Mouse (Mus musculus) midbrain, embryonic 11.5 days (tissue): Measurements from ENCODE around the gene Prrc2a. TPM values are rescaled to one million over a fixed set of nuclear protein-coding genes. Genes with fewer than 3 reads are reported as not detected.

Source experiments
- ATAC-seq: fragments of 200-750 bp; cut with Nextera tagmentation; 2 replicates; pipeline ENCODE4 v1.8.0; 2017; ENCODE audit warnings: moderate TSS enrichment, moderate library complexity; ENCODE audit not compliant: low FRiP score
- DNase-seq: peaks from one replicate; pipeline ENCODE4 v3.0.0; 2015; ENCODE audit warnings: low spot score; ENCODE audit errors: missing footprints
- H3K27ac ChIP-seq: fragments of 300-500 bp; sonication (generic); 2 replicates; pipeline ENCODE4 v1.5.1; 2014; ENCODE audit warnings: low read depth, low read length
- H3K27me3 ChIP-seq: fragments of 300-500 bp; sonication (generic); 2 replicates; pipeline ENCODE4 v1.6.1; 2014; ENCODE audit warnings: mild to moderate bottlenecking, low read length, moderate library complexity, mixed read lengths; ENCODE audit not compliant: control insufficient read depth, insufficient read depth
- H3K36me3 ChIP-seq: fragments of 300-500 bp; sonication (generic); 2 replicates; pipeline ENCODE4 v1.6.1; 2014; ENCODE audit warnings: mild to moderate bottlenecking, low read length, moderate library complexity, mixed read lengths; ENCODE audit not compliant: control insufficient read depth, insufficient read depth
- H3K4me1 ChIP-seq: fragments of 300-500 bp; sonication (generic); 2 replicates; pipeline ENCODE4 v1.6.1; 2014; ENCODE audit warnings: low read length; ENCODE audit not compliant: control insufficient read depth, insufficient read depth
- H3K4me2 ChIP-seq: fragments of 300-500 bp; sonication (generic); 2 replicates; pipeline ENCODE4 v1.6.1; 2014; ENCODE audit warnings: mild to moderate bottlenecking, moderate library complexity
- H3K4me3 ChIP-seq: fragments of 300-500 bp; sonication (generic); 2 replicates; pipeline ENCODE4 v1.5.1; 2014; ENCODE audit warnings: low read depth, low read length
- H3K9ac ChIP-seq: fragments of 300-500 bp; sonication (generic); 2 replicates; pipeline ENCODE4 v1.6.1; 2014; ENCODE audit warnings: low read length
- H3K9me3 ChIP-seq: fragments of 300-500 bp; sonication (generic); 2 replicates; pipeline ENCODE4 v1.6.1; 2016; ENCODE audit warnings: low read length; ENCODE audit not compliant: control insufficient read depth
- WGBS: fragments of 180-500 bp; shearing (Covaris S2); extraction: QIAGEN DNeasy Blood & Tissue Kit; methylation state at CpG from one replicate; pipeline ENCODE4 v1.1.7; 2014; 5-methylcytosine and 5-hydroxymethylcytosine counted together
- polyA plus RNA-seq: library from polyadenylated mRNA; unstranded; fragments of >200 nt; fragmentation: Nextera tagmentation; extraction: Ambion mirVana; gene quantifications from 2 replicates; pipeline ENCODE4 v1.2.1, GENCODE M21; 2014

Prrc2a gene
- polyA plus RNA-seq, 1 experiment from 2014 or later = 153 TPM

GRCm38 (mm10) chr17:35161421-35161820, 3.3 kb downstream of the Prrc2a start:
- Histone ChIP-seq H3K4me3 (no peak overlapping the region), H3K9ac (no peak overlapping the region), H3K27me3 (no peaks in the 10 kb centered on the region), H3K4me2 (no peak overlapping the region), H3K9me3 (no peaks in the 10 kb centered on the region), H3K27ac (no peak overlapping the region), H3K4me1 (peaks cover 19% of the 10 kb centered on the region), H3K36me3 (peaks cover 52% of the 10 kb centered on the region)
- DNase-seq = no peak
- WGBS = 86% methylated on average over 11 of the region's 11 CpGs
- ATAC-seq = no peak

- no peak overlapping the region for H3K27ac ChIP-seq
- H3K4me1 ChIP-seq = peaks cover 13% of the 10 kb centered on the region
- H3K27me3 ChIP-seq = no peaks in the 10 kb centered on the region
- peaks cover 66% of the 10 kb centered on the region for H3K36me3 ChIP-seq
- DNase-seq = no peak
- H3K9me3 ChIP-seq = no peaks in the 10 kb centered on the region
- 90% methylated on average over 7 of the region's 7 CpGs for WGBS
- ATAC-seq = no peak
- no peak overlapping the region for H3K4me3 ChIP-seq
- H3K4me2 ChIP-seq = no peak overlapping the region
- no peak overlapping the region for H3K9ac ChIP-seq
Measured at GRCm38 (mm10) chr17:35159638-35160037, 5.1 kb downstream of the Prrc2a start.

GRCm38 (mm10) chr17:35158850-35159593, 5.7 kb downstream of the Prrc2a start:
- 96% methylated on average over 16 of the region's 16 CpGs for WGBS
- no peak for ATAC-seq
- DNase-seq = no peak
- Histone ChIP-seq H3K9me3 (no peaks in the 10 kb centered on the region), H3K9ac (no peak overlapping the region), H3K27ac (no peak overlapping the region), H3K4me3 (no peak overlapping the region), H3K4me1 (peaks cover 13% of the 10 kb centered on the region), H3K4me2 (no peak overlapping the region), H3K27me3 (no peaks in the 10 kb centered on the region), H3K36me3 (peaks cover 72% of the 10 kb centered on the region)

- no peak for ATAC-seq
- H3K4me1 ChIP-seq = peaks cover 7% of the 10 kb centered on the region
- no peak overlapping the region for H3K4me2 ChIP-seq
- no peak overlapping the region for H3K27ac ChIP-seq
- no peak for DNase-seq
- no peaks in the 10 kb centered on the region for H3K27me3 ChIP-seq
- WGBS = 97% methylated on average over 8 of the region's 8 CpGs
- H3K36me3 ChIP-seq = peaks cover 85% of the 10 kb centered on the region
- H3K9me3 ChIP-seq = no peaks in the 10 kb centered on the region
- no peak overlapping the region for H3K4me3 ChIP-seq
- no peak overlapping the region for H3K9ac ChIP-seq
Measured at GRCm38 (mm10) chr17:35157661-35158175, 7.0 kb downstream of the Prrc2a start.

- H3K4me3 ChIP-seq = no peak overlapping the region
- H3K27ac ChIP-seq = no peak overlapping the region
- WGBS = 94% methylated on average over 8 of the region's 8 CpGs
- DNase-seq = no peak
- H3K27me3 ChIP-seq = no peaks in the 10 kb centered on the region
- H3K4me2 ChIP-seq = no peak overlapping the region
- H3K9ac ChIP-seq = no peak overlapping the region
- ATAC-seq = no peak
- H3K36me3 ChIP-seq = peaks cover 89% of the 10 kb centered on the region
- no peaks in the 10 kb centered on the region for H3K9me3 ChIP-seq
- peaks cover 4% of the 10 kb centered on the region; the same call in 1 of the 2 replicates for H3K4me1 ChIP-seq
Measured at GRCm38 (mm10) chr17:35157254-35157653, 7.4 kb downstream of the Prrc2a start.

GRCm38 (mm10) chr17:35156461-35157200, 8.1 kb downstream of the Prrc2a start:
- no peaks in the 10 kb centered on the region for H3K9me3 ChIP-seq
- H3K4me3 ChIP-seq = no peak overlapping the region
- ATAC-seq (no peak), DNase-seq (no peak)
- no peak overlapping the region for H3K9ac ChIP-seq
- H3K27ac ChIP-seq = no peak overlapping the region
- no peaks in the 10 kb centered on the region for H3K27me3 ChIP-seq
- H3K4me2 ChIP-seq = no peak overlapping the region
- peaks cover 88% of the 10 kb centered on the region for H3K36me3 ChIP-seq
- H3K4me1 ChIP-seq = peaks cover 2% of the 10 kb centered on the region; the same call in 1 of the 2 replicates
- 93% methylated on average over 33 of the region's 33 CpGs for WGBS

GRCm38 (mm10) chr17:35155451-35155850, 9.2 kb downstream of the Prrc2a start:
- Histone ChIP-seq H3K9me3 (no peaks in the 10 kb centered on the region), H3K4me2 (no peak overlapping the region), H3K4me3 (no peak overlapping the region), H3K27me3 (no peaks in the 10 kb centered on the region), H3K27ac (no peak overlapping the region), H3K36me3 (peaks cover 83% of the 10 kb centered on the region), H3K4me1 (no peaks in the 10 kb centered on the region), H3K9ac (no peak overlapping the region)
- no peak for DNase-seq
- WGBS = 96% methylated on average over 12 of the region's 12 CpGs
- no peak for ATAC-seq

GRCm38 (mm10) chr17:35154616-35155015, 10.1 kb downstream of the Prrc2a start:
- H3K36me3 ChIP-seq = peaks cover 83% of the 10 kb centered on the region
- no peak for ATAC-seq
- H3K4me2 ChIP-seq = no peak overlapping the region
- H3K9ac ChIP-seq = no peak overlapping the region
- WGBS = 75% methylated on average over 7 of the region's 7 CpGs
- H3K27me3 ChIP-seq = no peaks in the 10 kb centered on the region
- H3K4me3 ChIP-seq = no peak overlapping the region
- no peak overlapping the region for H3K27ac ChIP-seq
- DNase-seq = no peak
- no peaks in the 10 kb centered on the region for H3K4me1 ChIP-seq
- H3K9me3 ChIP-seq = no peaks in the 10 kb centered on the region

GRCm38 (mm10) chr17:35153931-35154330, 10.8 kb downstream of the Prrc2a start:
- ATAC-seq (no peak), DNase-seq (no peak)
- Histone ChIP-seq H3K4me2 (no peak overlapping the region), H3K9me3 (no peaks in the 10 kb centered on the region), H3K27ac (no peak overlapping the region), H3K36me3 (peaks cover 84% of the 10 kb centered on the region), H3K4me3 (no peak overlapping the region), H3K4me1 (no peaks in the 10 kb centered on the region), H3K27me3 (no peaks in the 10 kb centered on the region), H3K9ac (no peak overlapping the region)
- WGBS = 92% methylated on average over 4 of the region's 4 CpGs
